Mouse (Mus musculus): ENCODE data around the gene Slc25a20. TPM values are rescaled to one million over a fixed set of nuclear protein-coding genes. Genes with fewer than 3 reads are reported as not detected.

Slc25a20 gene
- total RNA-seq, 2 experiments from 2014 or later: 17.9 to 18.9 TPM

GRCm38 (mm10) chr9:108686475-108686887, 24.6 kb downstream of the Slc25a20 start:
- DNase-seq: peak; percentile 7
- intact Hi-C loops (cut with DNase I): no loop called here

- intact Hi-C loops (cut with DNase I): no loop called here
- DNase-seq: no peak
Observed at GRCm38 (mm10) chr9:108687181-108687580, 25.3 kb downstream of the Slc25a20 start.

- intact Hi-C loops (cut with DNase I): no loop called here
- DNase-seq: no peak
Observed at GRCm38 (mm10) chr9:108687686-108688085, 25.8 kb downstream of the Slc25a20 start.

- intact Hi-C loops (cut with DNase I): no loop called here
Observed at GRCm38 (mm10) chr9:108688451-108688850, 26.6 kb downstream of the Slc25a20 start.

GRCm38 (mm10) chr9:108689106-108689505, 27.2 kb downstream of the Slc25a20 start, which contains the start of gene Prkar2a:
TSS of gene Prkar2a (plus strand) at chr9:108689314.
- intact Hi-C loops (cut with DNase I): no loop called here
- DNase-seq: peak; percentile 7

More at GRCm38 (mm10) chr9:108688451-108688850, 26.6 kb downstream of the Slc25a20 start:
- no peak for DNase-seq

- DNase-seq: no peak
- intact Hi-C loops (cut with DNase I): no loop called here
Observed at GRCm38 (mm10) chr9:108689993-108690392, 28.1 kb downstream of the Slc25a20 start.

- peak; percentile 6 for DNase-seq
Observed at GRCm38 (mm10) chr9:108690914-108691313, 29.0 kb downstream of the Slc25a20 start.

GRCm38 (mm10) chr9:108691371-108691770, 29.5 kb downstream of the Slc25a20 start:
- DNase-seq: no peak
- intact Hi-C loops (cut with DNase I): no loop called here

More at GRCm38 (mm10) chr9:108690914-108691313, 29.0 kb downstream of the Slc25a20 start:
- intact Hi-C loops (cut with DNase I): no loop called here

GRCm38 (mm10) chr9:108691846-108692225, 29.9 kb downstream of the Slc25a20 start:
- intact Hi-C loops (cut with DNase I): no loop called here

GRCm38 (mm10) chr9:108692226-108693041, 30.5 kb downstream of the Slc25a20 start:
- peak; percentile 59 for DNase-seq
- intact Hi-C loops (cut with DNase I): no loop called here

More at GRCm38 (mm10) chr9:108691846-108692225, 29.9 kb downstream of the Slc25a20 start:
- peak; percentile 90 for DNase-seq

- no peak for DNase-seq
- intact Hi-C loops (cut with DNase I): no loop called here
Observed at GRCm38 (mm10) chr9:108693946-108694345, 32.1 kb downstream of the Slc25a20 start.

GRCm38 (mm10) chr9:108694533-108694932, 32.6 kb downstream of the Slc25a20 start:
- intact Hi-C loops (cut with DNase I): no loop called here

GRCm38 (mm10) chr9:108702476-108702875, 40.6 kb downstream of the Slc25a20 start:
- DNase-seq: no peak
- intact Hi-C loops (cut with DNase I): no loop called here

More at GRCm38 (mm10) chr9:108694533-108694932, 32.6 kb downstream of the Slc25a20 start:
- no peak for DNase-seq

GRCm38 (mm10) chr9:108703373-108704110, 41.7 kb downstream of the Slc25a20 start:
- DNase-seq: no peak
- intact Hi-C loops (cut with DNase I): no loop called here

GRCm38 (mm10) chr9:108704591-108704990, 42.7 kb downstream of the Slc25a20 start:
- intact Hi-C loops (cut with DNase I): no loop called here
- no peak for DNase-seq

GRCm38 (mm10) chr9:108707212-108707611, 45.3 kb downstream of the Slc25a20 start:
- no peak for DNase-seq
- intact Hi-C loops (cut with DNase I): no loop called here

- DNase-seq: no peak
- intact Hi-C loops (cut with DNase I): no loop called here
Observed at GRCm38 (mm10) chr9:108708833-108709232, 46.9 kb downstream of the Slc25a20 start.

- DNase-seq: no peak
- intact Hi-C loops (cut with DNase I): no loop called here
Observed at GRCm38 (mm10) chr9:108710767-108711166, 48.9 kb downstream of the Slc25a20 start.

GRCm38 (mm10) chr9:108716199-108716598, 54.3 kb downstream of the Slc25a20 start:
- intact Hi-C loops (cut with DNase I): no loop called here
- DNase-seq: no peak

GRCm38 (mm10) chr9:108723751-108724150, 61.9 kb downstream of the Slc25a20 start:
- intact Hi-C loops (cut with DNase I): no loop called here
- no peak for DNase-seq

- intact Hi-C loops (cut with DNase I): no loop called here
- no peak for DNase-seq
Observed at GRCm38 (mm10) chr9:108726116-108726515, 64.2 kb downstream of the Slc25a20 start.

Measured in left cerebral cortex, postnatal 4 days (tissue).